Mouse (Mus musculus) neural tube, embryonic 15.5 days (tissue): ENCODE measurements around the gene Gm17542. TPM values are rescaled to one million over a fixed set of nuclear protein-coding genes. Genes with fewer than 3 reads are reported as not detected.

Experiments
- ATAC-seq: fragments of 200-750 bp; cut with Nextera tagmentation; 2 replicates; pipeline ENCODE4 v1.8.0; 2017; ENCODE audit warnings: mild to moderate bottlenecking, moderate TSS enrichment, moderate library complexity; ENCODE audit not compliant: low FRiP score
- H3K27ac ChIP-seq: fragments of 300-500 bp; sonication (generic); replicated peaks from 2 replicates; pipeline ENCODE4 v1.5.1; 2015; ENCODE audit warnings: mild to moderate bottlenecking, inconsistent platforms
- H3K27me3 ChIP-seq: fragments of 300-500 bp; sonication (generic); replicated peaks from 2 replicates; pipeline ENCODE4 v1.6.1; 2015; ENCODE audit warnings: inconsistent platforms
- H3K36me3 ChIP-seq: fragments of 300-500 bp; sonication (generic); 2 replicates; pipeline ENCODE4 v1.6.1; 2015; ENCODE audit warnings: inconsistent platforms
- H3K4me1 ChIP-seq: fragments of 300-500 bp; sonication (generic); 2 replicates; pipeline ENCODE4 v1.6.1; 2015; ENCODE audit warnings: inconsistent platforms
- H3K4me2 ChIP-seq: fragments of 300-500 bp; sonication (generic); 2 replicates; pipeline ENCODE4 v1.6.1; 2015; ENCODE audit warnings: inconsistent platforms, mild to moderate bottlenecking, moderate library complexity
- H3K4me3 ChIP-seq: fragments of 300-500 bp; sonication (generic); replicated peaks from 2 replicates; pipeline ENCODE4 v1.5.1; 2015; ENCODE audit warnings: mild to moderate bottlenecking, inconsistent platforms
- H3K9ac ChIP-seq: fragments of 300-500 bp; sonication (generic); replicated peaks from 2 replicates; pipeline ENCODE4 v1.6.1; 2015; ENCODE audit warnings: mild to moderate bottlenecking, inconsistent platforms
- H3K9me3 ChIP-seq: fragments of 300-500 bp; sonication (generic); replicated peaks from 2 replicates; pipeline ENCODE4 v1.6.1; 2016; ENCODE audit warnings: inconsistent platforms
- WGBS: fragments of 180-500 bp; shearing (Covaris S2); methylation state at CpG from one replicate; pipeline ENCODE4 v1.1.7; 2015; ENCODE audit warnings: mixed read lengths; 5-methylcytosine and 5-hydroxymethylcytosine counted together
- polyA plus RNA-seq: library from polyadenylated mRNA; unstranded; fragments of >200 nt; fragmentation: Nextera tagmentation; extraction: Ambion mirVana; gene quantifications from 2 replicates; pipeline ENCODE4 v1.2.1, GENCODE M21; 2015

Gm17542 gene
- polyA plus RNA-seq, 1 experiment from 2014 or later: not detected

GRCm38 (mm10) chr10:58675533-58675932 is 42.5 kb downstream of the Gm17542 start, which contains the start of gene Edar:
Gene Edar, minus strand, starts transcription at chr10:58675654.
- no peaks in the 10 kb centered on the region for H3K9me3 ChIP-seq
- no peak within 1 kb of the TSS for H3K27ac ChIP-seq
- H3K4me1 ChIP-seq: peaks cover 22% of the 10 kb centered on the region
- H3K4me3 ChIP-seq: peak within 1 kb of the TSS; percentile 28
- H3K36me3 ChIP-seq: no peaks in the 10 kb centered on the region
- peaks cover 5% of the 10 kb centered on the region; the same call in 1 of the 2 replicates for H3K27me3 ChIP-seq
- no peak within 1 kb of the TSS for H3K9ac ChIP-seq
- 1% methylated on average over 20 of the region's 20 CpGs for WGBS
- no peak; the same call in 1 of the 2 replicates for ATAC-seq
- H3K4me2 ChIP-seq: peak within 1 kb of the TSS; percentile 54

GRCm38 (mm10) chr10:58673278-58674061 is 44.5 kb downstream of the Gm17542 start:
- WGBS: 25% methylated on average over 15 of the region's 15 CpGs
- H3K27ac ChIP-seq: peak overlapping the region; percentile 60; the same call in 1 of the 2 replicates
- H3K9me3 ChIP-seq: no peaks in the 10 kb centered on the region
- H3K4me3 ChIP-seq: no peak overlapping the region
- peak overlapping the region; percentile 27 for H3K4me2 ChIP-seq
- H3K27me3 ChIP-seq: peaks cover 5% of the 10 kb centered on the region; the same call in 1 of the 2 replicates
- H3K9ac ChIP-seq: no peak overlapping the region
- peak; percentile 60; the same call in 1 of the 2 replicates for ATAC-seq
- H3K36me3 ChIP-seq: no peaks in the 10 kb centered on the region
- peaks cover 22% of the 10 kb centered on the region for H3K4me1 ChIP-seq

- peak overlapping the region; percentile 27; the same call in 1 of the 2 replicates for H3K4me2 ChIP-seq
- H3K4me1 ChIP-seq: peaks cover 22% of the 10 kb centered on the region
- H3K36me3 ChIP-seq: no peaks in the 10 kb centered on the region
- no peak overlapping the region for H3K4me3 ChIP-seq
- H3K9me3 ChIP-seq: no peaks in the 10 kb centered on the region
- no peak overlapping the region for H3K9ac ChIP-seq
- peak; percentile 56 for ATAC-seq
- H3K27me3 ChIP-seq: peaks cover 5% of the 10 kb centered on the region; the same call in 1 of the 2 replicates
- WGBS: 27% methylated on average over 10 of the region's 10 CpGs
- peak overlapping the region; percentile 60; the same call in 1 of the 2 replicates for H3K27ac ChIP-seq
Measured at GRCm38 (mm10) chr10:58672557-58673277, 45.3 kb downstream of the Gm17542 start.

- Histone ChIP-seq H3K4me3 (no peak overlapping the region), H3K4me1 (0 out of 2 replicates have a peak, but pooled peaks cover 5% of the 10 kb centered on the region), H3K9me3 (no peaks in the 10 kb centered on the region), H3K27me3 (no peaks in the 10 kb centered on the region), H3K4me2 (no peak overlapping the region), H3K27ac (no peak overlapping the region), H3K36me3 (no peaks in the 10 kb centered on the region), H3K9ac (no peak overlapping the region)
- WGBS: 79% methylated on average over 5 of the region's 5 CpGs
- no peak; the same call in 1 of the 2 replicates for ATAC-seq
Measured at GRCm38 (mm10) chr10:58663868-58664267, 54.1 kb downstream of the Gm17542 start.

Other genes with a start within 250 kb of the Gm17542 start
- gene Ccdc138, start 220.3 kb downstream of the Gm17542 start, polyA plus RNA-seq: 7.9 and 8.5 TPM in 2 replicates
- gene Edar, start 42.6 kb downstream of the Gm17542 start, polyA plus RNA-seq: 0.06 and 0.28 TPM in 2 replicates
- 3.3 and 3.6 TPM in 2 replicates for gene Sh3rf3, start 95.1 kb upstream of the Gm17542 start, polyA plus RNA-seq